Mouse (Mus musculus) heart, postnatal 0 days (tissue): Measurements from ENCODE around the gene Set.

Experiments used
- CTCF ChIP-seq: IDR thresholded peaks from 2 replicates; pipeline ENCODE4 v1.5.1; 2016; ENCODE audit warnings: antibody characterized with exemption, control low read depth, low read depth
- EP300 ChIP-seq: IDR thresholded peaks from 2 replicates; pipeline ENCODE4 v1.6.1; 2016; ENCODE audit warnings: antibody characterized with exemption, low read depth

- TF ChIP-seq CTCF, result no peak
- TF ChIP-seq EP300, result no peak
These were observed 16.1 kb downstream of the Set start for GRCm38 (mm10) chr2:30073285-30073684.
